Mouse (Mus musculus) adipocyte (in vitro differentiated cells): ENCODE measurements around the gene Fam118a.
"Not testable (repeated sequence)": the region's sequence is repeated elsewhere in the genome, so short reads cannot be mapped to it uniquely, and the experiment has no call there.

Source experiments
- DNase-seq: peaks from one replicate; pipeline ENCODE4 v3.0.0-alpha.2; 2016; ENCODE audit warnings: low spot score

Gene Fam118a

DNA sequence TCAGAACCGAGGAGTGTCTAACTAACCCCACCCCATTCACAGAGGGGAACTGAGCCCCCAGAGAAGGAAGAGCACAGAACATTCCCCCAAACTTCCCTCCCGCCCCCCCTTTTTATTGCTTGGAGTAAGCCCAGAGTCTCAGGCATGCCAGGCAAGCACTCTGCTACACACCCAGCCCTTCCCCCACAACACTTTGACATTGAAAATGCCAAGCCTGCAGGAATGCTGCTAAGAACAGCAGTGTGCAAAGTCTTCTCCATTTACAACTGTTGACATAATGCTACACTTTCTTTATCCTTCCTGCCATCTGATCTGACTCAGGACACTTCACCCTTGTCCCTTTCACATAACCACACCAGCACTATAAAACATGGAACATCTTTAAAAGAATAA, 16.1 kb upstream of the Fam118a start:
- no peak for DNase-seq

DNA sequence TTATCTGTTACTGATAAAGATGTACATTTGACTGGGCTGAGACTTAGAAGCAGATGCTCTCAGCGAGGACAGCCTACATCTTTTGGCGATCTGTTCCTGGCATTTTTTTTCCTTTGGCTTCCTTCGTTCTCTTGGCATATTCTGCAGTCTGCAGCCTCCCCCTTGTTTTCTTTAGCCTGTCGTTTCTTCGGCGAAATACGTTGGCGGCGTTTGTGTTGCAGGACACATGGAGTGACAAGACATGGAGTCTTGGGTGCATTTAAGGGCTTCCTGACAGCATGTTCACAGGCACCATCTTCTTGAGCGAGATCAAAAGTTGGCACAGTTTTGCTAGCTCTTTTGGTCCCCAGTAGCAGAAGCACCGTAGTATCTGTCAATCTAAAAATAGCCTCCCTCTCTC, 13.0 kb upstream of the Fam118a start:
- no peak for DNase-seq

DNA sequence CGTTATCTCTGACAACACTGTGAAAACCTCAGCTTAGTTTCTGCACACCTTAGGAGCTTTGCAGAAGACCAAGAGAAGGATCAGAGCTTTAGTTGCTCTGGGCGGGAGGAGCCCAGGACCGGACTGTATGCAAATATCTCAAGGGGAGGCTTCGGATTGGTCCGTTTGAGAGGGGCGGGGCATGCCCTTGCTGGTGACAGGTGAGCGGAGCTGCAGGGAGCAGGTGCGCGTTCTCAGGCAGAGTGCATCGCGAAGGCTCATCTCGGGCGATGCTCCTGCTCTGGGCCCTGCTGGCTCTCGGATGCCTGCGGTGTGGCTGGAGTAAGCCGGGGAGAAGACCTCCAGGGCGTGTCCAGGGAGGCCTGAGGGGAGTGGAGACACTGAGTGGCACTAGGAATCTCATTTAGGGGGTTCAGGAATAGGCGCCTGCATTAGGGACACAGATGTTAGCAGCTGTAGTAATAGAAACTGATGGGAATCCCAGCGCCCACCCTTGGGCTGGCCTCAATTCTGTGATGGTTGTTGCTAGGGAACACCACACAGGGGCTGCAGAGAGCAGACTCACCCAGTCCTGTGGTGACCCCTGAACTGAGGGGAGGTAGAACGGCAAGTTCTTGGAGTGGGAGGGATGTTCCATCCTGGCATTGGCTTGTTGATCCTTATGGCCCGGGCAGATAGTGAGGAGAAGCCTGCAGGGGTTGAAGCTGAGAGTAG, 11.6 kb upstream of the Fam118a start, which contains the start of gene Upk3a:
Gene Upk3a, plus strand, starts transcription at position 191 of the 714 bp plus-strand sequence.
- DNase-seq, result no peak

DNA sequence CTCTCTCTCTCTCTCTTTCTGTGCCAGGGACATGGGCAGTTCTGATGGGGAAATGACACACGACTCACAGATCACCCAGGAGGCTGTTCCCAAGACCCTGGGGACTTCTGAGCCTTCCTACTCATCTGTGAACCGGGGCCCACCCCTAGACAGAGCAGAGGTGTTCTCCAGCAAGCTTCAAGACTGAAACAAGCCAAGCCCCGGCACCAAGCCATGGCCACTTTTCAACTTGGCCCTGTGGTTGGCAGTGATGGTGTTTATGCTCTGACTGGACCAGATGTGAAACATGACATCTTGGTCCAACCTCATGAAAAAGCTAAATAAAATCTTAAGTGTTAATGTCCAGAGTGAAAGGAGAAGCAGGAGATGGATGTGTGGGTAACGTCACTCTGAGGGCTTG, 6.5 kb upstream of the Fam118a start:
- no peak for DNase-seq

DNA sequence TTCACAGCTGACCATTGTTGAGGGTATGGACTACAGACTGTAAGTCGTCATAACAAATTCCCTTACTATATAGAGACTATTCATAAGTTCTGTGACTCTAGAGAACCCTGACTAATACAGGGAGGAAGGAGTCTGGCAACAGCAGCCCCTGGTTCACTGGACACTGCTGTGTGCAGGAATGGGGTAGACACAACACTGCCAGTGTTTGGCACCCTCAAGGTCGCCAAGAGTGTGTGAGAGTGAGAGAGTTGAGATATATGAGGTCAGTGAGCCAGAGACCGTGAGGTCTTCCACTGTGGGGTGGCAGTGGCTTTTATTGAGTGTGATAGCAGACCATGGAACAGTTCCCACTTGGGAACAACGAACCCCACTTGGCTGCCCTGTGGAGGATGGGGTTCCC, 2.6 kb upstream of the Fam118a start:
- no peak for DNase-seq

DNA sequence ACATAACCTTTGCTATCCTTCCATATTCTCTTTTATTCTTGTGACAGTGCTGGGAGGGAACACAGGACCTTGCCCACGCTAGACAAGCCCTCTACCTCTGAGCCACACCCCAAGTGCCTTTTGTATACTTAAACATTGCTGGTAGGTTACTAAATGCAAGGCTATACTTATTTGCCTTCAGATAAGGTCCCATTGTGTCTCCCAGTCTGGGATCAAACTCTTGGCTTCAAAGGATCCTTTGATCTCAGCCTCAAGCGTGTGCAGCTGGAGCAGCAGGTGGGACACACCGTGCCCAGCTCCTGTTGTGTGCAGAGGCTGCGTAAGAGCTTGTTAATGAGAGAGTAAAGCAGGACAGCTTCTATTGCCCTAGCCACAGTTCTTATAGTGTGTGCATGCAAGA, 1.0 kb upstream of the Fam118a start:
- DNase-seq, result no peak

DNA sequence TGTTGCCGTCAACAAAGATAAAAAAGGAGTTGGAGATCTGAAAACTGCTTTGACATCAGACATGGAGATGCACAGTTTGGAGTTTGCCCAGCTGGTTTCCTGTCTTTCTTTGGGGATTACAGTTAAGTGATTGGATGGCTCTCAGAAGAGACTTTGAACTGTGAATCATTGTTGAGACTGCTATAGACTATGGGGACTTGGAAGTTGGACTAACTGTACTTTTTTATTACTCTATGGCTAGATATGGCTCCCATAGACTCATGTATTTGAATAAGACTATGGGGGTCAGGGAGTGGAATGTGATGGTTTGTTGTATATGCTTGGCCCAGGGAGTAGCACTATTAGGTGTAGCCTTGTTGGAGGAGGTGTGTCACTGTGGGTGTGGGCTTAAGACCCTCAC, 1.9 kb downstream of the Fam118a start:
- not testable (repeated sequence) for DNase-seq

DNA sequence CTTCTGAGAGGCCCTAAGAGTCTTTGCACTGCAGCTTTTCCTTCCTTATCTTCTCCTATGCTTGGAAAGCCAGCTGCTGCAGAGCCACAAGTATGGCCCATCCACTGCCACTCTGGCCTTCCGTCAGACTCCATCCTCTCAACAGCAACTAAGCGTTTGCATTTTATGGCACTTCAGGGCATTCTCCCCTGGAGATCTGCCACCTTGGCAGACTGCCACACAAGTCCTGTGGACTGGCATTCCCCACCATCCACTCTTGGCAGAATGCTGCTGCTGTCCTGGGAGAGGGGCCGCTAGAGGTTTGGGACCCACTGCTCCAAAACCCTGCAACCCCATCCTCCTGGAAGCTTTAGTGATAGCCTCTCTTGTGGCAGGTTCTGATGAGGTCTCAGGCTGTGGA, 3.1 kb downstream of the Fam118a start:
- no peak for DNase-seq

DNA sequence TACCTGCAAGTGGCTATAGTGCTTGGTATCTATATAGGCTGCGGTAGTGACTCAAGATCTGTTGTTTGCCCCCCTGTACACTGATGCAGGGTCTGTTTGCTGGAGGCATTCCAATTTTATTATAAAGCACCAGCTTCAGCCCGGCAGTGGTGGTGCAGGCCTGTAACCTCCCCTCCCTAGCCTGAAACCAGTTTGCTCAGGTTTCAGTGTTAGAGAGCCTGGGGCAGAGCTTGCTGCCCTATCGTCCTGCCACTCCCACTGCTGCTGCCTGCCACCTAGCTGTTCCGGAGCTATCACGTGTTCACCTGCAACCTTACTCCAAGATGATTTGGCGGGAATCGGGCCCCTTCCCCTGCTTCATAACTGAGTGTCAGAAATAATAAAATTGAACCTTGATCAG, 5.2 kb downstream of the Fam118a start:
- DNase-seq, result not testable (repeated sequence)

DNA sequence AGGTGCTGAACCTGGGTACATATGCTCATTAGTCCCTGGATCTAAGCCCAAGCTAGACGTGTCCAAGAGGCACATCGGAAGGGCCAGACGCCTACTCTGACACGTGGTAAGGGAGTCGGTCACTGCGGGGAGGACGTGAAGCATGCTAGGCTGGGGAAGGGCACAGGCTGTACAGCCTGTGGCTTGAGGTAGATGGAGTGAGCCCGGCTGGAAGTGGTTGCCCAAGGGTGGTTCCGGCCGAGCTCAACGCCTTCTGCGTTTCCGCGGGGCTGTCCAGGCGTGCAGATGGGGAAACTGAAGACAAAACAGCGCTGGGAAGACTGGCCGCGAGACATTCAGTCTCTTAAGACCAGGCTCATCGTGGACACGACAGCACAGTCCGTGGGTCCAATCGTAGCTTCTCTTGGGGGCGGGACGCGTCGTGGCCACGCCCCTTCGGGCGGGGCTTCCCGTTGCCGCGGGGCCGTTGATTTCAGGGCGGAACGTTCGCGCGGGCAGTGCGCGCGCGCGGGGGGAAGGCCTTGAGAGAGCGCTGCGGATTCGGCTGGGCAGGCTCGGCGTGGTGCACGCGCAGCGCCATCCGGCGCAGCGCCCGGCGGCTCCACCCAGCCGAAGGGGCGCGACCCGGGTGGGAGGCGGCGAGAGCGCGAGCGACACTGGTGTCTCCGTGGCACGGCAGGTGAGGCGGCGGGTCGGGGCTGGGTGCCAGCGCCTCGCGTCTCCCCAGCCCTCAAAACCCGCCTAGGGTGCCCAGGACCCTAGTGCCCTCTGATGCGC, 8.0 kb downstream of the Fam118a start:
- DNase-seq, result peak; percentile 94

DNA sequence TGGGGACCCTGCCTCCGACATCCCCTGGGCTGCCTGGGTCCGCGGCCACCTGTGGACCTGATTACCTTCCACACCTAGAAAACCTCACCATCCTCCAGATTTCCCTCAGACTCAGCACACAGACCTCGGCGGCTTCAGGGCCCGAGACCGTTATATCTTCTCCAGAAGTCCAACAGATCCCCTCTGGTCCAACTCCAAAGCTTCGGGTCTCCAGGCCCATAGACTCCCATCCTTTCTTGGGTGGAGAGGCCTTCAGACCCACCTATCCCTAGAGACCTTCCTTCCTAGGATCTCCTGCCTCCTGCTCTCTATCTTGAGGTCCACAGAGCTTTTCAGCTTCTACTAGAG, 8.6 kb downstream of the Fam118a start:
- peak; percentile 12 for DNase-seq

DNA sequence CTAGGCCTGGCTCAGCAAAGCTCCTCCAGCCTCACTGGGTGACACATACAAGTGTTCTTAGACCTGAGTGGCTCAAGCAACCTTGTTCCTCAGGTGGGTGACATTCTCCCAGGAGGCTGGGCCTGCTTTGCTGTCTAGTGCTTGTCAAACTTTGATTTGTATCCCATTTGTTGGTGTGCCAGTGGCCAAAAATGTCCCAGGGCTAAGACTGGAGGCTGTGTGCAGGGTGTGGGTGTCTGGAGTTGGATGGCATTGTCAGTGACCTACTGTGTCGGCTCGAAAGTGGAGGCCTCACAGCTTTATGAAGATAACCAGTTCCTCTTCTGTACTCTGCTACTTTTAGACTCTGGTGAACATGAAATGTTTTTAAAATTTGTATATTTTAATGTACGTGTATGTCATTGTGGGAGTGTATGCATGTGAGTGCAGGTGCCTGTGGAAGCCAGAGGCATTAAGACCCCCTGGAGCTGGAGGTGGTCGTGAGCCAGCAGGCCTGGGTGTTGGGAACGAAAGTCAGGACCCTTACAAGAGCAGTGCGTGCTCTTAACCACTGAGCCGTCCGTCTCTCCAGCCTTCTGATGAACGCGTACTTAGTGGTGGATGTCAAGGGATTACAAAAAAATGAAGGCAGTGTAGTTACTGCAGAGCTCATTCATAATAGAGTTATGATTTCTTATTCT, 12.9 kb downstream of the Fam118a start:
- no peak for DNase-seq

DNA sequence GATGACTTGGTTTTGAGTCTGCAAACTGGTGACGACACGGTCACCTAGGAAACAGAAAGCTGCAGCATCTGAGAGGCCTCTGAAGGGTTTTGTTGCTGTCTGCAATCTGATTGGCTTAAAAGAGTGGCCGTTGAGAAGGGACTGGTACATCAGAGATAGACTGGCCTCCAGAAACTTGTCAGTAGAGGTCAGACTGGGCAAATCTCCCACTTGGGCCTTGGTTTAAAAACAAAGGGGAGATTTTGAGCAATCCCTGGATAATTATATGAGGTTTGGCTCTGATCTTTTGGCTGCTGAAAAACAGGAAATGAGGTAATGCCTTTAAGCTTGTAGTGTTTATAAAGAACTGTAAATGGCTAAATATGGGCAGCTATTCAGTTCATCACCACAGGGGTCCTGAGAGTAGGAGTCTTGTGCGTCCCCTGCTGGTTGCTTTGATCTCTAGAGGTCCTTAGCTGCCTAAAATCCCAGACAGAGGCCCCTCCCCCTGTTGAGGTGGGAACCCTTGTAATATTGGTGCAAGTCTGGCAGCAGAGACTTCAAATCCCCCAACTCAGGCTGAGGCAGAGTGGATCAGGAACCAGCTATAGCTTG, 13.7 kb downstream of the Fam118a start:
- DNase-seq, result peak; percentile 78

DNA sequence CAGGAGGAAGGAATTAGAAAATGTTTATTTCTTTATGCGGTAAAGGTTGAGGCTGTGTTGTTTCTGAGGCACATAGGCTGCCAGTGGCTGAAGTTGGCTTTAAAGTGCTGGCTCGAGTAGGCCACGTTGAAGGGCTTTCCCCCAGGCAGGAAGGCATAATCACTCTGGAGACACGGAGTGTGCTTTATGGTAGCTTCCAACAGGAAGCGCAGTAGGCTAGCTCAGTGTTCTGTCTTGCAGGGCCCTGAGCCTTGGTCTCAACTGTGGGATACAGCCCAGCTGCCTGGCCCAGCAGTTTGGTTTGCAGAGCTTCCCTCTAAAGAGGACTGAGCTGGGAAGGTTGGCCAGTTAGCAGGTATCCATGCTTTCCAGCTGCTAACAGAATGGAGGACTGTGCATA, 14.4 kb downstream of the Fam118a start:
- no peak for DNase-seq

DNA sequence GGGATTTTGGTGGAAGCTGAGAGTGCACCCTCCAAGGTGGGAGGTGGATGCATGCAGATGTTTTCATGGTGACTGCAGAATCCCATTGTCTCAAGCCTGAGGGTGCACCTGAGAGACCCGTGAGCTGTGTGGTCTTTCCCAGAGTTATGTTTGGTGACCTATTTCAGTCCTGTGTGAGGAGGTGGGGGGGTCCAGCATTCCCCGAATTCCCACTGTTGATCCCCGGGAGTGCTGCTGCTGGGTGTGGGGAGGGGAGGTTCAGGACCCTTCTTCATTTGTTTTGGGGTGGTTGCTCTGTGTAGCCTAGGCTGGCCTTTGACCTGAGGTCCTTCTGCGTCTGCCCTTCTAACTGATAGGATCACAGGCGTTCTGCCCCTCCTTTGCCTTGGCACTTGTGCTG, 15.0 kb downstream of the Fam118a start:
- DNase-seq, result no peak

DNA sequence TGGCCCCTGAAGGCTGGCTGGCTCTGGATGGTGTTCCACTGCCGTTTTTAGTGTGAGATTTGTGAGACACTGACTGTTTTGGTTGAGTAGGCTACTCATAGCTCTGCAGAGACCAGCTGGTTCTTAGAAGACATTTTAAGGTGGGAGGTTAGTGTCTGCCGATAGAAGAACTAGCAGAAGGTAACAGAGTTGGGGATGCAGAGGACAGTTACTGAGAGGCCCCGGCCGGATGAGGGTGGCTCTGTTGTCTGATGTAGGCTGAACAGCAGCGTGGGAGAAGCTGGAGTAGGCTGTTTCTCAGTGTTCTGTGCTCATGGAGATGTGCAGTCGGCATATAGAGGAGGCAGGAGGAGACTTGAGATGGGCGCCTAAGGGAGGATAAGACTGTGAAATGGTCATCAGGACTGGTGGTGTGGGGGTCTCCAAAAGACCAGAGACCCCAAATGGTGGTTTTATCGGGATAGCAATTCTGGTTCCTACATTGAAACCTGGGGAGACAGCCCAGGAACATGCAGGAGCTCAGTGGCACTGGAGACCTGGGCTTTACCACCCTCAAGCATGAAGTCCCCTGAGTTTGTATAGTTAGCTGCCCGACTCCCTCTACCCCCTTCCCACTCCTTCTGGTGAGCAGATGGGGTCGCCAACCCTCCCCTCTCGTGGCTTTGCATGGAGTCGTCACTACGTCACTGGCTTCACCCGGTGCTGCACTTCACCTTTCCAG, 17.6 kb downstream of the Fam118a start:
- DNase-seq, result no peak

DNA sequence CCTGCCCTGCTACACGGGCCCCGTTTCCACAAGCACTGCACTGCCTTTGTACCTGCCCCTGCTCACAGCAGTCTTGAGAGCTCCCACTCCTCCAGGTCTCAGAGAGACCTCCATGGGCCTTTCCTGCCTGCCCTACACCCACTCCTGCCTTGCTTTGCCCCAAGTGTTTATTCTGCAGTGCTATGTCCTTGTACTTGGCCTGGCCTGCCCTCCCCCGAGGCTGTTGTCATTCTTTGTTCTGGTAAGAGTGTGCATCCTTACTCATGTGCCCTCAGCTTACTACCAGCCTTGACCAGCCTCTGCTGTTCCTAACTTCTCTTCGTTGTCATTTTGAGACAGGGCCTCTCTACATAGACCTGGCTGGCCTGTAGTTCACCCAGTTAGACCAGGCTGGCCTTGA, 19.1 kb downstream of the Fam118a start:
- no peak for DNase-seq

DNA sequence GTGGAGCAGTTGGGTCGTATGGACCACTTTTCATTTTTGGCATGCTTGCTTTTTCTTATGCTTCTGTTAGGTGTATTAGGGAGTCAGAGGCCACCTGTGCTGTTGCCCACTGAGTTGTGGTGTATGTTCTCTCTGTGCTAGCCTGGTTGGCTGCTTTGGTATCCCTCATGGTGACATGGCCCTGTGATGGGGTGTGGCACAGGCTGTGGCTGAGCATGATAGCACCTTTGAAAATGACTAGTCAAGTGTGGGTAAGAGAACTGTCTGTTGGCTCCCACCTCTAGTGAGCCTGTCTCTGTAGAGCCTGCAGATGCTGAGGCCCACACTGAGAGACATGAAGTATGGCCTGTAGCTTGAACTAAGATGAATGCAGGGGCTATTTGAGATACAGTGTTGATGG, 21.0 kb downstream of the Fam118a start:
- no peak for DNase-seq

DNA sequence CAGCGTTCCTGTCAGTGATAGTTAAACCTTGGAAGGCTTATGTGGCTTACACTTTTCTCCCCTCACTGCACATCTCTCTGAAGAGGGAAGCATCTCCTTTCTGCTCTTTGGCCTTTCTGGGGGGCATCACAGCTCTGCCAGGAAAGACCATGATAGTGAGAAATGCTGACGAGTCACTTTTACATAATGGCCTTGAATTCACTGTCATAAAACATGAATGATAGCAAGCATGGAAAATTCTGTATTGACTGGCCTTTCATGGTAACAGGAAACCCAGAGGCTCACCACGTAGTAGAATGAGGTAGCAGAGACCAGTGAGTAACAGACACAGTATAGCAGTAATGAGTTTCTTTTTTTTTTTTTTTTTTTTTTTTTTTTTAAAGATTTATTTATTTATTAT, 25.4 kb downstream of the Fam118a start:
- no peak for DNase-seq

DNA sequence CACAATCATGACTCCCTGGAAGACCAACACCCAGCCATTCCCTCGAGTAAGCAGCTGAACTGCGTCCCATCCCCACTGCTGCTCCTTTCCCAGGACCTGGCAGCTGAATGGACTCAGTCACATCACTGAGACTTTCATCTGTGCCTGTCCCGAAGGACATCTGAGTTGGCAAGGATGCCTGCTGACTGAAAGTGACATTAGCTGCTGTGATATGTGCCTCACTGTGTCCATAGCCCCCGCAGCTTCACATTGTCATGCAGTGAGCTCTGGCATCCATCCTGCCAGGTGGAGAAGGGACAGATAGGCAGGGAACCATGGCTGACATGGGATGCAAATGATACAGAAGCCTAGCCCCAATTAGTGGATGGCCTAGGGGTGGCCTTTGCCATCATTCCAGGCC, 26.4 kb downstream of the Fam118a start:
- no peak for DNase-seq

DNA sequence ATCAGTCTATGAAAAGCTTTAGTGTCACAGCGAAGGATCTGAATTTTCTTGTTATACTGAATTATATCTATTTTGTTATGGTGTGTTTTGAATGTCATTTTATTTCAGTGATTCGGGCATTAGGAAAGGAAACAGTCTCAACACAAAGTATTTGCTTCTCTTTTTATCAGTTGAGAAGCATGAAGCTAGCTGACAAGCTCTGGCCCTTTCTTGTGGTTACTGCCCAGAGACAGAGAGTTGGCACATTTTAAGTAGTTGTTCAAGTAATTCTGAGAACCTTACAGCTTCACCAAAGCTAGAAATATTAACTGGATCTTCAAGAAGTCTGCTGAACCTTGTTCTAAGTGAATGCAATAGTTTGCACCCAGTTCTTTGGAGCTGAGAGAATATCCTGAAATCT, 34.7 kb downstream of the Fam118a start:
- no peak for DNase-seq

DNA sequence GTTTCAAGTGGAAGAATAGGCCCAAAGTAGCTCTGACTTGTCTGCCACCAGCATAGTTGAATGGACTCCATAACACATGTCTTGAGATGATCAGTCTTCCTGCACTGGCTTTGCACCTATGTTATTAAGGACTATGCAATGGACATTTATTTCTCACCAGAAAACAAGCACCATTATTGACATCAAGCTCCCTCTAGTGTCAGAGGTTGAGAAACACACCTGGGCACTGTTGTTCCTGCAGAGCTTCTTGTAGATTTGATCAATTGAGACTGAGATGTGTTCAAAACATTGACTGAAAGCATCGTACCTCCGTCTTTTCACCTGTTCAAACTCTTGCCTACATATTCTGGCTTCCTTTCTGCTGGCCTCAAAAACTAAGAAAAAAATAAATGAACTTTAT, 41.8 kb downstream of the Fam118a start:
- peak; percentile 65 for DNase-seq
